Mouse (Mus musculus): Measurements from ENCODE around the gene Olfr1168. TPM values are rescaled to one million over a fixed set of nuclear protein-coding genes. Genes with fewer than 3 reads are reported as not detected.

Olfr1168 gene
- not detected in 2 replicates for polyA plus RNA-seq (2012; rRNA removed)

DNA sequence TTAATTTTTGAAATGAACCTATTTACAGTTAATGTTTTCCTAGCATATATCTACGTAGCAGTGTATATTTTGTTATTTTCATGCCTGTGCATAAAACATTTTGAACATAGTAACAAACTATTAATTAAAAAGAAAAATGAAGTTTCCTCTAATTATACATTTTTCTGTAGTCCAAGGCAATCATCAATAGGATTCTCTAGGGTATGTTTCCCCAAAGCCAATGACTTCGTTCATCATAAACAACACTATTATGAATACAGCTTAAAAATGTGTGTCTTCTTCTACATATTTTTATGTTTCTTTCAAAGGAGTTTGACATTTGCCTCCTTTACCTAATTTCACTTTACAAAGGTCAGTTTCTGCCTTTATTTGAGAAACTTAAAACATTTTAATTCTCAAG is at the start of gene Olfr1168:
Gene Olfr1168 (plus strand): TSS at position 301 of the 400 bp plus-strand sequence.

DNA sequence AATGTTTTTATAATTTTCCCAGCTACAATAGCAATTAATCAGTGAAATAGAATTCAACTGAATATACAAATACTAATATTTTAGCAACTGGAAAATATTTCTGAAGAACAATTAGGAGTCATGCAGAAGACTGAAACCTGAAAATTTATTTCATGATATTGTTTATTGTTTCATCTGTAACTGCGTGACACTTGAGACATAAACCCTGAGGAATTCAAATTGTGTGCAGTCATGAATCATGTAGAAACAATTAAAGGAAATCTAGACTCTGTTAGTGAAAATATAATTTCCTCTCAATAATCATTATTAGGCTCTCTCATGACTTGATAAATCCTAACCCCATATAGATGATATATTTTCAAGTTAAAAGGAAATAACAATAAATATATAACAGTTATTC is 26.6 kb upstream of the Olfr1168 start, which contains the start of gene Olfr1167:
Gene Olfr1167 (minus strand): TSS at position 101 of the 400 bp plus-strand sequence.

DNA sequence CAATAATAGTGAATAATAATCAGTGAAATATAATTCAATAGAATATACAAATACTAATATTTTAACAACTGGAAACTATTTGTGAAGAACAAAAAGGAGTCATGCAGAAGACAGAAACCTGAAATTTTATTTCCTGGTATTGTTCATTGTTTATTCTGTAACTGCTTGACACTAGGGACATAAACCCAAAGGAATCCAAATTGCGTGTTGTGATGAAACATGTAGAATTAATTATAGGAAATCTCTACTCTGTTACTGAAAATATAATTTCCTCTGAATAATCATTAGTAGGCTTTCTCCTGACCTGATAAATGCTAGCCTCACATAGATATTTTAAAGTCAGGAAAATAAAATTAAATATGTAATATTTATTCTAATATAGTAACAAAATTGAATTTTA is 46.6 kb downstream of the Olfr1168 start, which contains the start of gene Olfr1170:
Gene Olfr1170 (minus strand): TSS at position 101 of the 400 bp plus-strand sequence.

Other genes with a start within 250 kb of the Olfr1168 start
- not detected in 2 replicates for gene Olfr1155, start 236.7 kb upstream of the Olfr1168 start, polyA plus RNA-seq (2012; rRNA removed)
- not detected in 2 replicates for gene Olfr1156, start 228.8 kb upstream of the Olfr1168 start, polyA plus RNA-seq (2012; rRNA removed)
- not detected in 2 replicates for gene Olfr1157, start 213.6 kb upstream of the Olfr1168 start, polyA plus RNA-seq (2012; rRNA removed)
- not detected in 2 replicates for gene Olfr74, start 207.2 kb upstream of the Olfr1168 start, polyA plus RNA-seq (2012; rRNA removed)
- not detected in 2 replicates for gene Olfr1158, start 191.8 kb upstream of the Olfr1168 start, polyA plus RNA-seq (2012; rRNA removed)
- not detected in 2 replicates for gene Olfr1160, start 173.6 kb upstream of the Olfr1168 start, polyA plus RNA-seq (2012; rRNA removed)
- gene Olfr1161, start 159.1 kb upstream of the Olfr1168 start, polyA plus RNA-seq (2012; rRNA removed) = not detected in 2 replicates
- gene Olfr73, start 144.2 kb upstream of the Olfr1168 start, polyA plus RNA-seq (2012; rRNA removed) = not detected in 2 replicates
- not detected in 2 replicates for gene Olfr1162, start 130.8 kb upstream of the Olfr1168 start, polyA plus RNA-seq (2012; rRNA removed)
- gene Olfr1163, start 110.0 kb upstream of the Olfr1168 start, polyA plus RNA-seq (2012; rRNA removed) = not detected in 2 replicates
- not detected in 2 replicates for gene Olfr1164, start 87.9 kb upstream of the Olfr1168 start, polyA plus RNA-seq (2012; rRNA removed)
- gene Olfr1166, start 53.6 kb upstream of the Olfr1168 start, polyA plus RNA-seq (2012; rRNA removed) = not detected in 2 replicates
- not detected in 2 replicates for gene Olfr1167, start 26.7 kb upstream of the Olfr1168 start, polyA plus RNA-seq (2012; rRNA removed)
- gene Olfr1170, start 46.5 kb downstream of the Olfr1168 start, polyA plus RNA-seq (2012; rRNA removed) = not detected in 2 replicates
- gene Olfr1173, start 98.0 kb downstream of the Olfr1168 start, polyA plus RNA-seq (2012; rRNA removed) = not detected in 2 replicates
- not detected in 2 replicates for gene Olfr1174-ps, start 133.3 kb downstream of the Olfr1168 start, polyA plus RNA-seq (2012; rRNA removed)
- not detected in 2 replicates for gene Olfr1175-ps, start 145.3 kb downstream of the Olfr1168 start, polyA plus RNA-seq (2012; rRNA removed)
- gene Olfr1176, start 154.8 kb downstream of the Olfr1168 start, polyA plus RNA-seq (2012; rRNA removed) = not detected in 2 replicates
- gene Olfr1177-ps, start 164.6 kb downstream of the Olfr1168 start, polyA plus RNA-seq (2012; rRNA removed) = not detected in 2 replicates
- not detected in 2 replicates for gene Olfr1178, start 205.2 kb downstream of the Olfr1168 start, polyA plus RNA-seq (2012; rRNA removed)
- not detected in 2 replicates for gene Olfr1179, start 224.6 kb downstream of the Olfr1168 start, polyA plus RNA-seq (2012; rRNA removed)
- not detected in 2 replicates for gene Olfr1180, start 237.3 kb downstream of the Olfr1168 start, polyA plus RNA-seq (2012; rRNA removed)
- not detected in 2 replicates for gene Olfr1181, start 244.3 kb downstream of the Olfr1168 start, polyA plus RNA-seq (2012; rRNA removed)